Mouse (Mus musculus) adrenal gland, adult (tissue): ENCODE data around the gene Smim6.

ENCODE experiments used
- DNase-seq, 2 experiments: peaks; one replicate each; pipeline ENCODE4 v3.0.0; 2022 to 2023; ENCODE audit warnings: low spot score in 1 of 2; ENCODE audit not compliant: inconsistent age in 2 of 2

Smim6 gene

GRCm38 (mm10) chr11:115911632-115912376 is at the start of gene Smim6:
Gene Smim6 (plus strand): TSS chr11:115912017.
- no peak for DNase-seq

DNA sequence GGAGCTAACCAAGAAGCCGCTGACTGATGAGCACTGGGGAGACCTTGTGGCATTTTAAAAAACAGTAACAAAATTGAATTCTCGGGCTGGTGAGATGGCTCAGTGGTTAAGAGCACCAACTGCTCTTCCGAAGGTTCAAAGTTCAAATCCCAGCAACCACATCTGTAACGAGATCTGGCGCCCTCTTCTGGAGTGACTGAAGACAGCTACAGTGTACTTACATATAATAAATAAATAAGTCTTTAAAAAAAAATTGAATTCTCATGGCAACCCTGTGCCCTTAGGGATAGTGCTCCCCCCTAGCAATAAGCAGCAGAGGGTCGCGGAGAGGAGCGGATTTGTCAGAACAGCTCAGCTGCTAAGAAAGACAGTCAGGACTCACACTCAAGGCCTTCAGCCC is 47.9 kb upstream of the Smim6 start:
- no peak for DNase-seq

GRCm38 (mm10) chr11:115869393-115869792 is 42.4 kb upstream of the Smim6 start:
- peak; percentile 37 to 49 for DNase-seq

DNA sequence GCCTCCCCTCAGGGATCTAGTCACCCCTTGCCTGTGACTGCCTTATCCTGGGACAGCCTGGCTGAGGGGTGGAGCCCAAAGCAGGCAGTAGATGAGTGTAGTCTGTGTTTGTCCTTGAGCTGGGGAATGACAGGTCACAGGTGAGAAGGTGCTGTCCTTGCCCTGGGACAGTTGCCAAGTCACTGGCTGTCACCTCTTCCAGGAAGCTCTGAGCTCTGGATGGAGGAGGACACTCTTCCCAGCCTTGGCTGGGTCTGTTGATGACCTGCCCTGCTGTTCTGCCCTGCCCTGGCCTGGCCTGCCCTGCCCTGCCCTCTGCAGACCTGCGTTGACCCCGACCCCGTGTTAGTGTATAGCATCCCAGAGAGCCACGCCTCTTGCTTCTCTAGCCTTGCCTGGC is 39.4 kb upstream of the Smim6 start:
- no peak for DNase-seq

DNA sequence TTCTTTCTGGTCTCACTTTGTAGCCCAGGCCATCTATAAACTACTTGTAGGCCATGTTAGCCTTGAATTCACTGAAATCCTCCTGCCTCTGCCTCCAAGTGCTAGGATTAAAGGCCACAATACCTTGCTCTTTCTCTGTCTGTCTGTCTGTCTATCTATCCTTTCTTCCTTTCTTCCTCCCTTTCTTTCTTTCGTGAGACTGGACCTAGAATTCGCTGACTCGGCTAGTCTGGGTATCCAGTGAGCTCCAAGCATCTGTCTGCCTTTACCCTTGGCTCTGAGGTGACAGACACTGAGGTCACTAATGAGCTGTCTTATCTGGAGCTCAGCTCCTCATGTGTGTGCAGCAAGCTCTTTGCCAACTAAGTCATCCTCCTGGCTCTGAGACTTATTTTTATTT is 35.9 kb upstream of the Smim6 start:
- DNase-seq, result no peak

GRCm38 (mm10) chr11:115876438-115876837 is 35.4 kb upstream of the Smim6 start:
- DNase-seq, result no peak

GRCm38 (mm10) chr11:115877174-115877755 is 34.6 kb upstream of the Smim6 start:
- DNase-seq, result no peak

GRCm38 (mm10) chr11:115878071-115878470 is 33.7 kb upstream of the Smim6 start:
- DNase-seq, result no peak

- peak in 1 of 2 experiments; percentile 73 for DNase-seq
These were observed 30.8 kb upstream of the Smim6 start for GRCm38 (mm10) chr11:115881002-115881401.

DNA sequence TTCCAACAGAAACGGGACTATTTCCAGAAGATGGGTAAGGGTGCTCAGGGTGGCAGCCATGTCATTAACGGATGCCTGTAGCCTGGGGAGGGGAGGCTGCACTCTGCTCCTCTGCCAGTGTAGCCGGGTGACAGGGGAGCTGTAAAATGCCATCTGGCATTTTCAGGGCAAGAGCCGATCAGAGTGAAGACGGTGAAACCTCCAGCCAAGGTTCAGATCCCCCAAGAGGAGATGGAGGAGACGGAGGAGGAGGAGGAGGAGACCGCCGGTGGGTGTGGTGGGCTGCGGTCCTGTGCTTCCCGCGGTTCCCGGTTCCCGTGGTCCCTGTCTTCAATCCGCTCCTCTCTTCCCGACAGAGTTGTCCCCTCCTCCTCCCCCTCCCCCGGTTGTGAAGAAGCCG is 28.6 kb upstream of the Smim6 start:
- DNase-seq, result no peak

DNA sequence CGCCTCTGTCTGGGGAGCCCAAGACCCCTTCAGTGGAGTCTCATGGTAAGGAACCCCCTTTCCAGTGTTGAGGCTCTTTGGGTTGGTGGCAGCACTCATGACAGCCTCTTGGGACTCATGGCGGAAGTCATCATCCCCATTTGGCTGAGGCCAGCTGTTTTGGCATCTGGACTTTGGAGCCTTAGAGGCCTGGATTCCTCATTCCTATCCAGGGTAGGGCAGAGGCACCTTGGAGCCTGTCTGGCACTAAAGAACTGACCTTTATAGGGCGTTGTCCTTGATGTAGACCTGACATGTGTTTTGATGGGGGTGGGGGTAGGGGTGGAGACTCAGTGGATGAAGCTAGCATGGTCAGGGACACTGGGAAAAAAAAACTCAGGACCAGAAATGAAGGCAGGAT is 27.5 kb upstream of the Smim6 start:
- DNase-seq, result no peak

GRCm38 (mm10) chr11:115885281-115885680 is 26.5 kb upstream of the Smim6 start:
- no peak for DNase-seq

GRCm38 (mm10) chr11:115886446-115886845 is 25.4 kb upstream of the Smim6 start:
- DNase-seq, result peak; percentile 51 to 63

DNA sequence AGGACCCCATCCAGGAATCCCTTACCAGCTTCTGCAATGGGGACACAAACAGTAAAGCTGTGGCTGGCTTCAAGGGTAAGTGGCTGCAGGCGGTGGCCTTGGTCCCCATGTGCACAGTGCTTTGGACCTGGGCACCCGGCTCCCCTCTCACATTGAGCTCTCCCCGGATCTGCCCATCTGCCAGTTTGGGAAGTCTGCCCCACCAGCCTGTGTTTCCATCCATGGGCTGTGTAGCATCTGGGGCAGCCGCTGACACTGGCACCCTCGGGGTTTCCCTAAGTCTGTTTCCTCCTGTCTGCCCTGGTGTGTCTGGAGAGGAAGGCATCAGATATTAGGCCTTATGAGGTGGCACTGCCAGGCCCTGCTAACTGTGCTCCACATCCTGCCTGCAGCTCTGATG is 23.8 kb upstream of the Smim6 start:
- DNase-seq, result no peak

- DNase-seq, result no peak
These were observed 22.7 kb upstream of the Smim6 start for GRCm38 (mm10) chr11:115889159-115889558.

DNA sequence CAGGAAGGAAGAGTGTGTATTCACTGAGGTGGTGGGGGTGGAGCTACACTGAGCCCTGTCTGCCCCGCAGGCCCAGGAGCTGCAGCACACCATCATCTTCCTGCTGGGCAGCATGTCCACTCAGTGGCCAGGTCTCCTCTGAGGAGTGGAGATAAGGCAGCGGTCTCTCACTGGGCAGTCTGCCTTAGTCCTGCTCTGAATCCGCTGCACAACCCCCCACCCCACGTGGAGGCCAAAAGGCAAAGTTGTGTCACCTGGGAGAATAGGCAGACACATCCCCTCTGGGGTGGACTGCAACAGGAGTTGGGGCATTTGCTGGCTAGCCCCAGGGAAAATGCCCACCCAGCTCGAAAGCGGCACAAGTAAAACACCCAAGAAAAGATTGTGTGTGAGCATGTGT is 19.6 kb upstream of the Smim6 start:
- no peak for DNase-seq

- no peak for DNase-seq
These were observed 18.7 kb upstream of the Smim6 start for GRCm38 (mm10) chr11:115893071-115893470.

GRCm38 (mm10) chr11:115894755-115895520 is 16.9 kb upstream of the Smim6 start:
- no peak for DNase-seq

DNA sequence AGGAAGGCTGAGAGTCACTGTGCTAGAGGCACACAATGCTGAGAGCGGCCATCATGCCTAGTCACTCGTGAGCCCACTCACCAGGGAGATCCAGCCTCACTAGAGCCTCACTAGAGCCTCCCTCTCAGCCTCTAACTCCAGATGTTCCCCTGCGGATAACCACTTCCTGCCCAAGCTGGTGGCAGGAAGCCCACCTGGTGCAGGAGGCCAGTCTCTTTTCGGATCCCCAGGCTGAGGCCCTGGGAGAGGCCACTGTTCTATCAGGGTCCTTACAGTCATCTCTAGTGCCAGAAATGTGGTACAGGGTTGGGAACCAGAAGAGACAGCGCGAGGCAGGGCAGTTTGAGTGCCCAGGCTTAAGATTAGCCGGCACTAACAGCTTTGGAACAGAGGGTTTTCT is 13.4 kb upstream of the Smim6 start:
- no peak for DNase-seq

DNA sequence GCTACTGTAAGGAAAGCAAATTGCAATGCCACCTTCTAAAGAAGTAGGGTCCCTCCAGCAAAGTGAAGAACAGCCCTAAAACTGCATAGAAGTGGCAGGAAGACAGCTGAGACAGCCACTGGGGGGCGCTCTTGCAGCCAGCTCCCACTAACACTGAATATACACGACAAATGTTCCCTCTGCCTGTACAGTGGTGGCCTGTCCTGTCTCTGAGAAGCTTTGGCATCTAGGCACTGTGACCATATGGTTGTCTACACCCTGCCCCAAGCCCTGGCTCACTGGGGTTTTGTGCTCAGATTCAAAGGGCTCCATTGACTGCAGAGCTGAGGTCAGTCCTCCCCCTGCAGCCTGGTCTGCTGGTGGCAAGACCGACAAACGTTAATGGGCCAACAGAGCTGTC is 12.9 kb upstream of the Smim6 start:
- DNase-seq, result peak in 1 of 2 experiments; percentile 64

DNA sequence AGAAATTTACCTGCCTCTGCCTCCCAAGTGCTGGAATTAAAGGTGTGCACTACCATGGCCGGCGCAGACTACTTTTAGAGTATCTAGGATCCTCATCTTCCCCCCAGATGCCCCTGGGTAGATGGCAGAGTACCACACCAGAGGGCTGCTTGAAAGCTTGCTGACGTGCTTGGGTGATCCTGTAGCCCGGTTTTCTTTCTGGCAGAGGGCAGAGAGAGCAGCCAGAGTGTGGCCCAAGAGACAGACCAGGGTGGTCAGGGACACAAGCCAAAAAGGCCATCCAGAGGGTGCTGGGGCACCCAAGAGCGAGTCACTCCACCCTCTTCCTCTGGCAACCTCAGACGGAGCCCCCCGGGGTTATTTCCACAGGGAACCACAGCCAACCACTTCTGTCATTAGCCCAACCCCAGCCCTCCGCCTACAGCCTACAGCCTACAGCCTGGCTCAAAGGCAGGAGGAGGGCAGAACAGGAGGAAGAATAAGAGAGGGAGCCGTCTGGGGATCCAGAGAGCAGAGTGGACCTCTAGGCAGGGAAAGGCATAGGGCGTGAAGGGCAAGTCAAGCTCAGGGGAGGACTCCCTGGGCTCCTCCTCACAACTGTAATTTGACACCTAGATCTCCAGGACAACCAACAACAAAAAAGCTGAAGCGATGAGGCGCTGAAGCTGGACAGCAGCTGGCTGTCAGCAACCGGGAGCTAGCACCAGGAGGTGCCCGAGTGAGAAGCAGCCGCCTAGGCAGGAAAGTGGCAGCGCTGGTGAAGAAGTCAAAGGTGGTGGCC is 12.1 kb upstream of the Smim6 start, which contains the start of gene Smim5:
TSS of gene Smim5 (plus strand) at position 481 of the 781 bp plus-strand sequence.
- peak in 1 of 2 experiments; percentile 61 for DNase-seq
